Mouse (Mus musculus) liver, adult 2 months (tissue): ENCODE data around the gene Itgav.

Source experiments
- CTCF ChIP-seq: fragments of 200-500 bp; IDR thresholded peaks from 2 replicates; pipeline ENCODE4 v1.5.1; 2011; ENCODE audit warnings: low read depth, low read length, control low read depth
- POLR2A ChIP-seq: fragments of 200-500 bp; IDR thresholded peaks from 2 replicates; pipeline ENCODE4 v1.6.1; 2011; ENCODE audit warnings: low read length, control low read depth; ENCODE audit not compliant: insufficient read depth; ENCODE audit errors: extremely low read depth

GRCm38 (mm10) chr2:83736836-83737235 lies 12.6 kb downstream of the Itgav start:
- TF ChIP-seq CTCF: no peak
- no peak for TF ChIP-seq POLR2A
